Mouse (Mus musculus): Measurements from ENCODE around the gene Sfta2. TPM values are rescaled to one million over a fixed set of nuclear protein-coding genes. Genes with fewer than 3 reads are reported as not detected.

The Sfta2 gene
- not detected for polyA plus RNA-seq (2017; shearing (Covaris generic))

GRCm38 (mm10) chr17:35601249-35601648 lies at the start of gene Sfta2:
Gene Sfta2, plus strand, starts transcription at chr17:35601549.

DNA sequence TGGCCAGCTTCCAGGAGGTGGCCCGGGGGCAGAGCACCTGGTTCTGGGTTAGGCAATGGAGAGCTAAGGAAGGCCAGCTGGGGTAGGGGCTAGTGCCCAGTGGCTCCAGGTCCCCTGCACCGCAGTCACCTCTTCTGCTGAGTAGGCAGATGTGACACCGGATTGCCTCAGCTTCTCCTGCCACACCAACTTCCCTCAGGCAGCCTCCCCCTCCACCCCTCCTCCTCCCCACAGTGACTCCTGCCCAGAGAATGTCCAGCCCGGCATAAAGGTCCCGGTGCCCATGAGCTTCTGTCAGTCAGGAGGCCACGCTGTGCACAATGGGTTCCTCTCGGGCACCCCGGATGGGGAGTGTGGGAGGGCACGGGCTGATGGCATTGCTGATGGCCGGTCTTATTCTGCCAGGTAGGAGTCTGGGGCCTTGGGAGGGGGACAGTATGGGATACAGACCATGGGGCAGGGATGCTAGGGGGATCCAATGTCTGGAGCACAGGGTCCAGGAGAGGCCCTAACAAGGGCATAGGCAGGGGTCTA lies 49.4 kb upstream of the Sfta2 start, which contains the start of gene Cdsn:
TSS of gene Cdsn (plus strand) at position 248 of the 534 bp plus-strand sequence.

GRCm38 (mm10) chr17:35567150-35567549 lies 34.2 kb upstream of the Sfta2 start, which contains the start of gene 2300002M23Rik:
Gene 2300002M23Rik, plus strand, starts transcription at chr17:35567450.

GRCm38 (mm10) chr17:35626537-35626936 lies 25.2 kb downstream of the Sfta2 start, which contains the start of gene Gm9573:
Gene Gm9573, minus strand, starts transcription at chr17:35626637.

DNA sequence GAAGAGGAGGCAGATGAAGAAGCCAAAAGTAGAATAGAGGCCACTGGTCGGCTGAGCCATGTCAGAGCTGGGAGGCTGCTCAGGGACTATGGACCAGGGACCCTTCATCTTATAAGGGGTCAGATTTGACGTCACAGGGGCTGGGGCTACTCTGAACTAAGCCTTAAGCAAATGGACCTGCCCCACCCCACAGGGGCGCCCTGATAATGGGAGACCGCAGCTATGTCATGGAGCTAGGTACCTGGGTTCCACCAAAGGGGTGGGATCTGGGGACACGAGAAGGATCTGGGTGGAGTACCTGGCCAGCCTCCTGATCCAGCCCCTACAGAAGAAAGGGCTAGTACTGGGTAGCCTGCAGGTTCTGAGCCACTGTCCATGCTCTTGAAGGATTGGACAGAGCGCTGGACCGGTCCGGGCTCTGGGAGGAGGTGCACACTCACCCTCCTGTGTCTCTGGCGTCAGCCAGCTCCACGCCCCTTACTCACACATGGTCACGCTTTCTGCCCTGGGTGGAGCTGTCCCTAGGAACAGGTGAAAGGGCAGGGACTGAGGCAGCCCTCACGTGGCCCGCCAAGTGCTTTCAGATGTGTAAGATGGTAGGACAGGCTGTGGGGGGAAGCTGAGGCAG lies 42.4 kb downstream of the Sfta2 start, which contains the start of gene Mucl3:
TSS of gene Mucl3 (minus strand) at position 87 of the 628 bp plus-strand sequence.

GRCm38 (mm10) chr17:35667334-35668065 lies 66.2 kb downstream of the Sfta2 start, which contains the start of gene Vars2:
Gene Vars2, minus strand, starts transcription at chr17:35667592.

GRCm38 (mm10) chr17:35673416-35674035 lies 72.2 kb downstream of the Sfta2 start, which contains the start of gene Gtf2h4:
Gene Gtf2h4, minus strand, starts transcription at chr17:35673739.

Other genes with a start within 250 kb of the Sfta2 start
- gene H2-Q4, start 221.9 kb upstream of the Sfta2 start, polyA plus RNA-seq (2017; shearing (Covaris generic)), result 36.3 TPM
- 1,066 TPM for gene H2-Q6, start 176.7 kb upstream of the Sfta2 start, polyA plus RNA-seq (2017; shearing (Covaris generic))
- 2,802 TPM for gene H2-Q7, start 162.4 kb upstream of the Sfta2 start, polyA plus RNA-seq (2017; shearing (Covaris generic))
- 30.8 TPM for gene H2-Q10, start 131.5 kb upstream of the Sfta2 start, polyA plus RNA-seq (2017; shearing (Covaris generic))
- gene Pou5f1, start 95.5 kb upstream of the Sfta2 start, polyA plus RNA-seq (2017; shearing (Covaris generic)), result 0.22 TPM
- gene Tcf19, start 84.7 kb upstream of the Sfta2 start, polyA plus RNA-seq (2017; shearing (Covaris generic)), result 22.1 TPM
- gene Cchcr1, start 84.4 kb upstream of the Sfta2 start, polyA plus RNA-seq (2017; shearing (Covaris generic)), result 13.2 TPM
- not detected for gene Psors1c2, start 68.3 kb upstream of the Sfta2 start, polyA plus RNA-seq (2017; shearing (Covaris generic))
- gene Cdsn, start 49.4 kb upstream of the Sfta2 start, polyA plus RNA-seq (2017; shearing (Covaris generic)), result not detected
- gene 2300002M23Rik, start 34.1 kb upstream of the Sfta2 start, polyA plus RNA-seq (2017; shearing (Covaris generic)), result not detected
- gene Gm9573, start 25.1 kb downstream of the Sfta2 start, polyA plus RNA-seq (2017; shearing (Covaris generic)), result not detected
- 0.15 TPM for gene Mucl3, start 42.1 kb downstream of the Sfta2 start, polyA plus RNA-seq (2017; shearing (Covaris generic))
- 33.5 TPM for gene Vars2, start 66.0 kb downstream of the Sfta2 start, polyA plus RNA-seq (2017; shearing (Covaris generic))
- gene Gtf2h4, start 72.2 kb downstream of the Sfta2 start, polyA plus RNA-seq (2017; shearing (Covaris generic)), result 27.5 TPM
- gene Ddr1, start 103.1 kb downstream of the Sfta2 start, polyA plus RNA-seq (2017; shearing (Covaris generic)), result 8.4 TPM
- 2.0 TPM for gene Ier3, start 220.1 kb downstream of the Sfta2 start, polyA plus RNA-seq (2017; shearing (Covaris generic))
- 55.9 TPM for gene Flot1, start 221.7 kb downstream of the Sfta2 start, polyA plus RNA-seq (2017; shearing (Covaris generic))
- 127 TPM for gene Tubb5, start 236.8 kb downstream of the Sfta2 start, polyA plus RNA-seq (2017; shearing (Covaris generic))
- gene Mdc1, start 240.0 kb downstream of the Sfta2 start, polyA plus RNA-seq (2017; shearing (Covaris generic)), result 23.5 TPM

Measured in inflammation-experienced regulatory T-cells, adult 16 weeks (primary cell).